Mouse (Mus musculus) adrenal gland, adult 8-10 months (tissue): Measurements from ENCODE around the gene Zbtb38. TPM values are rescaled to one million over a fixed set of nuclear protein-coding genes. Genes with fewer than 3 reads are reported as not detected.

Source experiments
- DNase-seq: peaks from one replicate; pipeline ENCODE4 v3.0.0; 2022
- total RNA-seq, 4 experiments: library from RNA; stranded (reverse); gene quantifications; 2 replicates each; pipeline ENCODE4 v1.2.4; 2022

The Zbtb38 gene
- total RNA-seq, 4 experiments from 2014 or later, result 55.4 to 88.4 (median 70.5) TPM

DNA sequence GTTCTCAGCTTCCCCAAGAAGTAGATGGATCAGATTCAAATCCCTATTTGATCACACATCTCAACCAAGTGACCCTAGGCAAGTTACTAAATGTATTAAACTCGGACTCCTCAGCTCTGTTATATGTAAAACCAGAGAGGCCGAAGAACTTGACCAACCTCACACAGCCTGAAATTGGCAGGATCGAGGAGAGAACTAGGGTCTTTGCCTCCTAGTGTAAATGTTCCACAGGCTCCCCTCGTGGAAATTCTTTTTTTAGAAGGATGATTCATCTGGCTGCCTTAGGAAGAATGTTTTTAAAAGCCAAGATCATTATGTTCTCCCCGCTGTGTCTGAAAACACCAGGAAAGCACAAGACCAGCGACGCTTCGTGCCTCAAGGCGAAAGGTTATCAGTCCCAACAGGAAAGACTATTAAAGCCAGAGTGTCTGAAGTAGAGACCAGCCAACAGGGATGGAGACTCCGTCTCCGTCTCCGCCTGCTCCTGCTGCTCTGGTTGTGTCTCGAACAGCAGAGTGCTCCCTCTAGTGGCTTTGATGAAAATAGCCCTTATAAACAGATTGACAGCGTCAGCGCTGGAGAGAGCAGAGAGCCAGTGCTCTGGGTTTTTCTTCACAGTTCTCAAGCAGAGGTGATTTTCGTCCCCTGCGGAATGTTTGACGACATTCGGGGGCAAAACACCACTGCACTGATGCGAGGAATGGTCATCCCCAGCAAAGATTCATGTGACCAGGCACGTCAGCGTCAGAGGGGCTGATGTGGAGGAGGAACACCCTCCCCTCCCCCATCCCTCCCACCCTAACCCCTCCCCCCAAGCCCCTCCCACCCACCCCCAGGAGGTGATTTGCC lies 6.3 kb upstream of the Zbtb38 start:
- DNase-seq, result peak; percentile 78

DNA sequence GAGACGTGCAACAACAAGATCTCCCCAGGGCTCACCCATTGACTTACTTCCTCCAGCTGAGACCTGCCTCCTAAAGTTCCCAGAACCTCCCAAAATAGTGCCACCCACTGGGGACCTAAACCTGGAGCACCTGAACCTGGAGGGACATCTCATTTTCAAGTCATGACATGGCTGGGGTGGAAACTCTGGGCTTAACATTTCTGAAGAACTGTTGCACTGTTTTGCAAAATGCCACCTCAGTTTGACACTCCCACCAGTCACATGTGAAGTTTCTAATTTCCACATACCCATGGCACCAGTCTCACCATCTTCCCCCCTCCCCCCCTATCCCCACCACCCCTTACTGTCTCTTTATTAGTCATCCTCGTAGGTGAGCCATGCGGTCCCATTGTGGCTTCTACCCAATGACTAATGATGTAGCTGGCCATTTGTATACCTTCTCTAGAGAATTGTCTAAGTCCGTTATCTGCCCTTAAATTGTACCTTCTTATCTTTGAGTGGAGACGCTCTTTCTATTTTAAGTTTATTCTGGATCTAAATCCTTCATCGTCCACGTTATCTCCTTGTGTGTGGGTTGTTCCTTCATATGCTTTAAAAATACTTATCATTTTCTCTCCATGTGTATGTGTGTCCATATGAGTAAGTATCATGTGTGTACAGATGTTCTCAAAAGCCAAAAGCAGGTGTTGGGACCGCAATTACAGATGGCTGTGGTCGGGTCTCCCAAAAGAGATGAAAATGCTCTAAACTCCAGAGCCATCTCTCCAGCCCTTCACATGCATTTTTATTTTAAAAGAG lies 4.2 kb upstream of the Zbtb38 start:
- no peak for DNase-seq

DNA sequence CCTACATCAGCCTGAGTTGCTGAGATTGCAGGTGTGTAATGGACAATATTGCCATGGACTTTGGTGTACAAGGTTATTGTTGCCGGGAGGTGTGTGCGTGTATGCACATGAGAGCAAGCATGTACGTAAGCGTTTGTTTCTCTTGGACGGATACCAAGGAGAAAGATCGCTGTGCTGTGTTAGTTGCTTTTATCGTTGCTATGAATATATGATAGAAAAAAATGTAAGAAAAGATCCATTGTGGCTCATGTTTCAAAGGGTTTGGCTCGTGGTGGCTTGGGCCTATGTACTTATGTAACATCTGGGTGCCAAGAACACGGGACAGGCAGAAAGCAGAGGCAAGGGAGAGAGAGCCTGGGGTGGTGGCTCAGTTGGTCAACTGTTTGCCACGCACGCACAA lies 3.1 kb upstream of the Zbtb38 start:
- DNase-seq, result no peak

DNA sequence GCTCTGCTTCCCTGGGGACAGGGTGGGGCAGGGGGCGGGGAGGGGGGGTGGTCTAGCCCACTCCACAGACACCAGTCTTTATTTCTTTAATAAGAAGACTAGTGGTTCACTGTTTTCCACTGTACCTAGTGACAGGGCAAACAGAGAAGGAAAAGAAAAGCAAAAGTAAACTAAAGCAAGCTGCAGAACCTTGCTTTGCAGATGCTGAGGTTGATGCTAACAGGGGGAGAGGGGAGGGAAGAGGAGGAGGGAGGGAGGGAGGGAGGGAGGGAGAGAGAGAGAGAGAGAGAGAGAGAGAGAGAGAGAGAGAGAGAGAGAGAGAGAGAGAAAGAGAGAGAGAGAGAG lies 2.0 kb upstream of the Zbtb38 start:
- DNase-seq, result no peak

DNA sequence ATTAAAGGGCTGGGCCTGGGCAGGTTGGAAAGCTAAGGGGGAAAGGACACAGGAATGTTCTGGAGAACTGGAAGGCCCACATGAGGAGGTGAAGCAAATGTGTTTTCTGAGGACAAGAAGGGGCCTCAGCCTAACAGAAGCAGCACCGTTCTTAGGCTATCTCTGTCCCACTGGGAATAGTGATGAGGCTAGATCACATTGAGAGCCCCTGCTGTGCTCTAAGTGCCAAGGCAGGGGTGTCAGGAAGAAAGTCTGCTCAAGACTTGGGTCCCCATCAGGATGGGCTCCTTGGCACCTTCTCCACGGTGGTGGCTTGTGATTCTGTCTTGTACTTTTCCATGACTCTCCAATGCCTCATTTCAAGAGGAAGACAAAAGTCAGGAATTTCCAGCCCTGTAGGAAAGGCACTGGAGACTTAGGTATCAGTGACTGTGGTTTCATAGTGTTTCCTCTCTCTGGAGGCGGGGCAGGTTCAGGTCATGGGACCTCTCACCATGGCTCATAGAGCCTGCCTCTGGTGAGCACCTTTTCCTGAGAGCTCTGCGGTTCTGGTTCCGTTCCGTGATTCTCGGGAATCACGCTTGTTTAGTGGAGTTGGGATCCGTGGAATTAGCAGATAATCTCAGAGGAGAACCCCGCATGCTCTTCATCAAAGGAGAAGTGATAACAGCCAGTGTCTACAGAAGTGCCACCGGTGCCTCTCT lies 1.4 kb upstream of the Zbtb38 start:
- DNase-seq, result no peak

DNA sequence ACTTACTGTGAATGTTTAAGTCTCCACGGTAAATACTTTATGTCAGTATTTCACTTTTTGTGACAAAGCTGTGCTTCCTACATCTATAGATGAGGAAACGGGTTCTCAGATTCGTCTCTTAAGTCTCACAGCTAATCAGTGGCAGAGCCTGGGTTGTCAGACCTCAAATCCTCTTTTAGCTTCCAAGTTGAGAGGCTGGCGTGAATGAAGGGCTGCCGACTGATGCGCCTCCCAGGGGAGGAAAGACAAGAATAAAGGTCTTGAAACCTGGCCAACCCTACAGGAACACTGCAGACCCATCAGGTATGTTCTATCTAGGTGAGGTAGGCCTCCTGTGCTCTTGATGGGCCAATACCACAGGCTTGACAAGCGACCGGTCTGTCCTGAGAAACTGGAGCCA lies 761 bp upstream of the Zbtb38 start:
- DNase-seq, result no peak

DNA sequence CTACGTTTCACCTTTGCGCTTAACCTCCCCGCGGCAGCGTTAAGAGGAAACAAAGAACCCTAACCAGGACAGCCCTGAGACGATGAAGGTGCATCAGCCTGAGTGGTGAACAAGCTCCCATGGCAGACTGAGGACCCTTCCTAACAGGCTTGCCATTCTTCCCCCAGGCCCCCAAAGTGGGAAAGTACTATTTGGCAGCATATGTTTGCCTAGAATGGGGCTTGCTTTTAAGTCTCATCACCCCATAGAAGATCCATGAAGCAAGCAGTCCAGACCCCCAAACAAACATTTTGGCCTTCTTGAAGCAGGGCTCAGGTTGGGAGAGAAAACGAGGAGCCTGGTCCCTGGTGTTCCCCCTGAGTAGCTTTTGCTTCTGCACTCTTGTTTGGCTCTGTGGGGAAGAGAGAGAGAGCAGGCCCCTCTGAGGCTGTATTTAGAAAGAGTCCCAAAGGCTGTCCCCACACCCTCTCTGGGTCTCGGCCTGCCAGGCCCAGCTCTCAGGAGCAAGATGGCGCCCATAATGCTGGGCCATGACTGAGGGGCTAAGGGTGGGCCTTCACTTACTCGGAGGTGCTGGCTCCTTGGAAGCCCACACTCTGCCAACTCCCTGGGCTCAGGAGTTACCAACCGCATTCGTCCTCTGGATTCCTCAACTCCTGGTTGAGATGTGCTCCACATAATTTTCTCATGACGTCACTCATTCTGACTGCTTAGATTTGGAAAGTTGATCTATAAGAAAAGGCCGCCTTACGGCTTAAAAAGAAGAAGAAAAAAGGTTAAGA lies 619 bp downstream of the Zbtb38 start:
- no peak for DNase-seq

DNA sequence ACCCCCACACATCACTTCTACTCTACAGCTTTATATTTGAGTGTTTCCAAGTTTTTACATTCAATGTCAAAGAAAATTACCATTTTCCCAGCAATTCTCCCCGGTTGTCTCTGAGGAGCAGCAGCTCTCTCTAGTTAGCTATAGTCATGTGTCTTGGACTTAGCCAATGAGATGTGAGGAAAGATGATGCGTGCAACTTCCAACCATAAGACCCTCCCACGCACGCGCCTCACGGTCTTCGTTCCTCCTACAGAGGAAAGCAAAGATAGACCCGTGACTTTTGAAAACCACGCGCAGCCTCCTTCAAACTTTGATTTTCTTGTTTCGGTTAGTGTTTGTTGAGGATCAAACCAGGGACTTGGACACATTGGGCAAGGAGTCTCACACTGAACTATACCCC lies 2.0 kb downstream of the Zbtb38 start:
- no peak for DNase-seq

DNA sequence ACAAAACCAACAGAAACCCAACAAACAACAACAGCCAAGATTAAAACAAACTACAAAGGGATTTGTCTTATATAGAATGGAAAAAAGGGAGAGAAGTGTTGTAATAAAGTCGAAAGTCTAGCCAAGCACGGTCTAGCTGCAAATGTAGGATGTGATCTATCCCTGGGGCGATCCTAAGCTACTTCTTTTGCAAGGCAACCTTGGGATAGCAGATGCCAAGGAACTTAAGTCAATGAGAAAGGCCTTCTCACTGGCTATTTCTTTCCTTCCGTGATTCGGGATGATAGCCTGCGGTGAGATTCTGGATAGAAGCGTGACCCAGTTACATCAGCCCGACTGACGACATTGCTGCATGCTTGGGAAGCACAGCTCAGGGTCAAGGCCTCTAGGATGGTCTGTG lies 6.1 kb downstream of the Zbtb38 start:
- DNase-seq, result no peak

DNA sequence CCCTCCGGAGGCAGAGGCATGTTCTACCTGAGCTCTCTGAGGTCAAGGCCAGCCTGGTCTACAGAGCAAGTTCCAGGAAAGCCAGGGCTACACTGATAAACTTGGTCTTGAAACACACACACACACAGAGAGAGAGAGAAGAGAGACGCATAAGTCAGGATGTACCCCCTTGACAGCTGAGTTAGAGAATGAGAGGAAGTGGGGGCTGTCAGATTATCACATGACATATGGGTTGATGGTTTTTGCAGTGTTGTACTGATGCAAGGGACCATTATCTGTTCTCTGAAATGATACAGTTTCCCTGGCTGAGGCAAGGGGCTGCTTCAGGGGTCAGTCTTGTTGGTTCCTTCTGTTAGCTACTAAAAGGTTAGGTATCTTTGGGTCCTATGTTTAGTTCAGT lies 7.7 kb downstream of the Zbtb38 start:
- no peak for DNase-seq

DNA sequence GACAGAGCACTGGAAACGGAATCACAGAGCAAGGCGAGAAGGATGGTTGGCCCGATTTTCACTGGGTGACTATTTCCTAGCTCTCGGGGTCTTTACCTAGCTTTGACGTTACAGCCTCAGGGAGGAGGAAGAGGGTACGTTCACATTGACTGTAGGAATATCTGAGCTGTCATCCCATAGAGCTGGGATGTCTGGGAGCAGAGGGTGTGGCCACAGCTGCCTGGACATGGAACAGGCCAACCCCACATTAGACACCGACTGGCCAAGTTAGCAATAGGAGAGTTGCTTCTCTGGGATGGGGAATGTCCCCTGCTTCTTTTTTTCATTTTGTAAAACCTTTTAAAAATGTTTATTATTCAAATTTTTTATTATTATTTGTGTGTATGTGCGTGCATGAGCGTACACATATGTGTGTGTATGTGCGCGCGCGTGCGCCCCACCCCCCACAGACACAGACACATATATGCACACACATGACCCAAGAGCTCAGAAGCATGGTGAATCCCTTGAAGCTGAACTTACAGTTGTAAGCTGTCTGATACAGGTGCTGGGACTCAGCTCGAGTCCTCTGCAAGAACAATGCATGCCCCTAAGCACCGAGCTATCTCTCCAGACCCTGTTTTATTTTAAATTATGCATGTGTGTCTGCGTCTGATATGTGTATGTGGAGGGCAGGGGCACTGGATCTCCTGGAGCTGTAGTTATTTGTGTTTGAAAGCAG lies 11.1 kb downstream of the Zbtb38 start:
- no peak for DNase-seq

DNA sequence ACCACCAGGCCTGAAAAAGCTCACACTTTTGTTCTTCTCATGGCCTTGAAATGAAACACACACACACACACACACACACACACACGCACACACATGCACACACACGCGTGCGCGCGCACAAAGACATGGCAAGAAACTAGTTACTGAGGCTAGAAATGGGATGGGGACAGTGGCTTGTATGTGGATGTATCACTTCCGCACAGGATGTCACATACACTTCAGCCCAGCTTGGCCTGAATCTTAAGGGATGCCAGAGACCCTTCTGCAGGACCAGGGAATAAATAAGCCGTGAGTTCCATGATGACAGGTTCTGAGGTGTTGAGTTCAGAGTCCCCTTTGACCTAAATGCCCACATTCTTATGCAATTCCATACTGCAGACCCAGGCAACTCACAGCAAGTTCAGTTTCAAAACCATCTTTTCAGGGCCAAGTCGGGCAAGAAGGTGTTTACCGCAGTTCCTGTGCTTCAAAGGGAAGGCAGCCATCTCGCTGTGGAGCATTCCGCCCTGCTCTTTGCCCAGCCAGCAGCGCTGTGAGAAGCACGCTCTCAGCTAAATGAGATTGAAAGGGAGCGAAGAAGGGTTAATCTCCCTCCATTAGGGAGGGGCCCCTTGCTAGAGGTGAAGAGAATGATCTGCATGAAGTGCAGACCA lies 11.8 kb downstream of the Zbtb38 start:
- DNase-seq, result no peak

DNA sequence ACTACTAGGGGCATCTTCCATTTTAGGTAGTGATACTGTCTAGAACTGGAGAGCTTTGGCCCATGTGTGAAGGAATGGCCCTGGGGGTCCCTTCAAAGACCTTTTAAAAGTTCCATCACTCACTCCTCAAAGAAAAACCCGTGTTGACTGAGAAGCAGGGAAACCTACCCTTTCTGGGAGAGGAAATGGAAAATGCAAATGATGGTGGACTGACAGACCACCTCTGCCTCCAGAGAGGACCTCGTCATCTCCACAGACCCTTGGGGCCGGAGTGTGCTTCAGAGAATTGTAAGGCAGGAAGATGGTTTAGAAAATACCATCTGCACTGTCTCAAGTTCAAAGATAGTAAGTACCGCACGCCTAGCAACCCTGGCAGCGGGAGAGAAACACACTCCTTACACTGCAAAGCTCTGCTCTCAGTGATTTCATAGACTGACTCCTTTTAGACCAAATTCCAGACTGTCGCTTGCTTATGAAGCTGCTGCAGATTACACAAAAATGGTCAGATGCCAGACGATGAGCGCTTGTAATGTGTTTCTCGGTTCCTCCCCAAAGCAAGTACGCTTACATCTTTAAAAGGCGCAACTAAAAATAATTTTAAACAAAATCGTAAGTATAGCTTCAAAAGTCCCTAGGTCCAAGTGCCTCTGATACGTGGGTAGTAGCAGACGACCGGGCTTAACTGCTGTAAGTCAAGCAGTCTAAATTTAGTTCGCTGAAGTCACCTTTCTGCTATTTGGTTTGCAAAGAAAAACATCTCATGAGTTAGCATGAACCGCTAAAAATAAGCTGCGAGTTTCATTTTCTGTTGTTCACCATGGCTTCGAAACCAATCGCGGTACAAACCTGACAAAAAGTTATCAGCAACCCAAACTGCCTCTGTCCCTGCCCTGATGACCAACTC lies 12.6 kb downstream of the Zbtb38 start:
- DNase-seq, result no peak

DNA sequence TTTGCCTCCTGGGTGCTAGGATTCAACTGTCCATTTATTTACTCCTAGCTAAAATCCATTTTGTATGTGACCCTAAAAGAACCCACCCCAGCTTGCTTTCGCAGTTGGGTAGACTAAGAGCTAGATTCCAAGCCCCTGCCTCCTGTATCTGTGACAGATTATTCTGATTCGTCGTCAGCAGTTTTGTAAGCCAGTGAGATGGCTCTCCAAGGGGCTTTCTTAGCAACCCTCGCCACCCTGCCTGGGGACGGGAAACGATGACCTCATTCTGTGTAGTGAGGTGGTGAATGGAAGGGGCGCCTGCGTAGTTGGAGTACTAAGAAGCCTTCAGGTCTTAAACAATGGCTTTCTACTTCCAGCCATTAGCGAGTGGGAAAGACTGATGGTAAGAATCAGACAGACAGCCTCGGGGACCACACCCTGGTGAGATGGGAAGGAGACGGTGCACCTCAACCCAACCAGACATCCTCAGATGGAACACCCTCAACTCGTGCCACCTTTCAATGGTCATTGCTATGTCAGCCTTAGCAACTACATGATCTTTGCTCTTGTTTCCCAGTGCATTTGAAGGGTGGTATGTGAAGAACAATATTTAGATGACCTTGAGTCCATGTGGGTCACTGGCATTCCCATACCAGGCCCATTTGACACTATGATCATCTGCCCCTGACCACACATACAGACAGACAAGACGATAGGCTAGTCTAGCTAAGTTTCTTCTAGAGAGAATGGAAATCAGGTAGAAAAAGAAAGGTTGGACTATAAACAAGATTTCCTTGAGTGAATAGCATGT lies 13.9 kb downstream of the Zbtb38 start:
- DNase-seq, result no peak

DNA sequence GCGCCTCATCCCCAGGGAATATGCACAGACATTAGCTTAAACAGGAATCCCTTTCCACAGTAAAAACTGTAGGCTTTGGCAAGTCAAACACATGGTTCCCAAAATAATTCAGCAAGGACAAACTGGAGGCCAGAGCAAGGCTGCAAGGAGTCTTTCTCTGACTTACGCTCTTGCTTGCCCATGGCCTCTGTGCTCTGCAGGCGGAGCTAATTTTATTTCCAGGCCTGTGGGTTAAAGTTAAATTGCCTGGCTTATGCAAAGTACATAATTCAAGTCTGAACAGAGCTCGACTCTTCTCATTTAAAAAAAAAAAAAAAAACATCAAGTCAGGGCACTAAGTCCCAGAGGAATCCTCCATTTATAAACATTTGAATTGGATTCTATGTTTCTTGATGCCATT lies 16.7 kb downstream of the Zbtb38 start:
- no peak for DNase-seq

DNA sequence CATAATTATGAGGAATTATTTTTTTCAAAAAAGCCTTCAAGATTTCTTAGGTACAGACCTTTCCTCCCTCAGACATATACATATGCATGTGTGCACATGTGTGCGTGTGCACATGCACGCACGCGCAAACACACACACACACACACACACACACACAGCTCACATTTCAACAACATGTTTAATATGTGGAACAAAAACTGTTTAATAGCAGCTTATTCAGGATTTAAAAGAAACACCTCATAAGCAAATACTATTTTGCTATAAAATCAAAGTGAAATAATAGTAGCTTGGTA lies 19.3 kb downstream of the Zbtb38 start:
- DNase-seq, result no peak

DNA sequence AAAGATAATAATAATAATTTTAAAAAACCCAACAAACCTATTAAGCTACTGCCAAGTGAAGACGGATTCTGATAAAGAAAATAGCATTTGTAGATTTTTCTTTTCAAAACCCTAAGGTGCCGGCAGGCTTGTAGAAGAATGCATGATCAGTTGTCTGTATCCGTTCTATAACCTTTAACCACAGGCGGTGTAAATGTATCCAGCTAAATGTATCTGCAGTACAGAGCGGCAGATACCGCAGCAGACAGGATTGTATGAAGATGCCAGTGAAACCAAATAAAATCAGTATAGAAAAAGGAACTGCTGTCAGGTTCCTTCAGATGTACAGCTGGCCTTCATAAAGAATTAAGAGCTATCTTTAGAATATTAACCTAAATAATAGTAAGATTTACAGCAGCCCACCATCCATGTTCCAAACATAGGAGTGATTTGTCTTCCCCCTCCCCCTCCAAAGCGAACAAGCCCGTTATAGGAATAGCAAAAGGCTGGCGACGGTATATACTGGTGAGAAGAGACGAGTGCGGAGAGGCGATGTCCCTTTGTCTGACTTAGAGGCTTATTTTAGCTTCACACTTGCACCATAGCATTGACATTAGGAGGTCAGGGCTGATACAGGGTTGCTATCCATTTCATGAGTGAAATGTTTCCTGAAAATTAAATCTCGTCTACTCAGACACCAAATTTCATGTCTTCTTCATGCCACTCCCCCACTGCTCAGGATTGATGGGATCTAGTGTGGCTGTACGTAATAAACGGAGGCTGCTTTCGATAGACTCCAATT lies 19.8 kb downstream of the Zbtb38 start:
- DNase-seq, result no peak

DNA sequence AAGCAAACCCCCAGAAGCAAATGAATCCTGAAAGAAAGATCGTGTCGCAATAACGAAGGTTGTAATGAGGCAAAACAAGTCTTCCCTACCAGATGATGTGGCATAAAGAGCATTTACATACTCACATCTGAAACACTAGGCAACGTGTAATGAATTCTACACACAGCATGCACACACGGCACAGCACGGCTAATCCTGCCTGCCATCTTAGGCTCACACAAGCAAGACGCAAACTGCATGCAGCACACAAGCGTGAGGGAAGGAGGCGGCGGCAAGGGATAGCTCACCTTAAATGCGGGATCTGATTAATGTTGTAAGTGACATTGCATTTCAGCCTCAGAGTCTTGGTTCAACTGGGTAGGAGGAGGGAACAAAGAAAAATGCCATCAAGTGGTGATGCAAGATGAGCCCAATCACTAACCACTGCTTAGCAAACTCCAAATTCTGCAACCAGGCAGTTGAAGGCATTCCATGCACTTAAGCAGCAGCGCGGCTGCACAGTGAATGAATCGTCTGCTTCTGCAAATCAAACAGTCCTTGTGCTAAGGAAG lies 20.6 kb downstream of the Zbtb38 start:
- no peak for DNase-seq
